Mouse (Mus musculus) kidney, adult 2 months (tissue): ENCODE results near the gene Snrpb.

Experiments used
- CTCF ChIP-seq: fragments of 200-500 bp; conservative IDR thresholded peaks from 2 replicates; pipeline ENCODE4 v1.5.1; 2011; ENCODE audit warnings: low read depth, mild to moderate bottlenecking, control low read depth, low read length, moderate library complexity, mixed read lengths; ENCODE audit not compliant: insufficient read depth, insufficient read length
- POLR2A ChIP-seq: fragments of 200-500 bp; IDR thresholded peaks from one replicate; pipeline ENCODE4 v1.6.1; 2011; ENCODE audit warnings: low read depth, low read length, control low read depth

DNA sequence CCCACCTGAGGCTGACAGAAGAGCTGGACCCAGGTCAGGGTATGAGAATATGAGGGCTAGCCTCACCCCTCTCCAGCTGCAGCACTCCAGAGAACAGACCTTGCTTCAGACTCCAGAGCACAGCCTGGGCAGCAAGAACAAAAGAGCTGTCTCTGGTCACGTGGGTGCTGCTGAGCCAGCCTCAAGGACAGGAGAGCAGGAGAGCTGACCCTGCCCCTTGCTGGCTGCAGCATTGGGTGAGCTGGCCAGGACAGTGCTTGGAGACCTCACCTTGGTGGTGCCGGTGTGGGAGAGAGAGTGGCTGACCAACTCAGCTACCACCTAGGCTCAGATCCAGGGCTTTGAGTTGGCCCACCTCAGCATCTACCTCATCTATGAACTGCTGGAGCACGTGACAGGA is 24.0 kb downstream of the Snrpb start:
- TF ChIP-seq CTCF (no peak), POLR2A (no peak)
